ENCODE assay signal across 26 mouse cellular contexts in the genomic region with DNA sequence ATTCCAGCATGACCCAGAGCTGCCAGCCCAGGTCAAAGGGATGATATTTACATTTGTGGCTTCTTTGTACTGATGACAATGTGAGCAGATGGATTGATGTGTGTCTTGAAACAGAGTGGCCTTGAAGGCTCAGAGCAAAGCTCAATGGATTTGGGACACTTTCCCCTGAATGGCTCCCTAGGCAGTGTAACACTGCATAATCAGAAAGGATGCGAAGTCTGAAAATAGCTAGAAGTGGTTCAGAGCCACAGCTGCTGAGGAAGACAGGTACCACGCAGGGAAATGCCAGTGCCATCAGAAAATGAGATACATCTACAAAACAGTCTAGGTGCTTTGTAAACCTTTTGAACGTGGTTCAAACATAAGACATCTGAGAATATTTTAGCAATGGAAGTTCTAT. TPM values are rescaled to one million over a fixed set of nuclear protein-coding genes. Genes with fewer than 3 reads are reported as not detected.
"Had no signal": no experiment of that assay in that cellular context is flagged by ENCODE, and none has a peak within 500 bp of the region (broad histone marks: within the 10 kb centered on the region; RNA-seq: fewer than 3 reads in every experiment).

No protein-coding gene starts in this region.

- ATAC-seq: hindbrain, embryonic 16.5 days; inflammation-experienced regulatory T-cells, adult 6 months; intestine, embryonic 15.5 days; intestine, postnatal 0 days had no signal

- H3K27ac ChIP-seq: gastrocnemius, adult 2 months; heart, adult 2 months; hindbrain, embryonic 10.5 days; hindbrain, embryonic 12.5 days; hindbrain, embryonic 14.5 days; intestine, embryonic 15.5 days; layer of hippocampus, adult 2 months; limb, embryonic 10.5 days; limb, embryonic 12.5 days; liver, embryonic 13.5 days had no signal

- H3K4me3 ChIP-seq: gastrocnemius, adult 2 months; heart, adult 2 months; heart, embryonic 12.5 days; hindbrain, embryonic 10.5 days; hindbrain, embryonic 12.5 days; intestine, embryonic 15.5 days; layer of hippocampus, adult 2 months; limb, embryonic 10.5 days; limb, embryonic 12.5 days; liver, embryonic 13.5 days had no signal

- DNase-seq: gastrocnemius, adult 2 months; gastrocnemius, postnatal 10 days; gastrocnemius, postnatal 25 days; heart, adult 2 months; heart, postnatal 10 days; heart, postnatal 4 days; kidney, adult 18-20 months; kidney, adult 8-10 months; kidney, postnatal 10 days; kidney, postnatal 25 days; kidney, postnatal 4 days; liver; liver, embryonic 13.5 days had no signal

RNA-seq across cellular contexts. Expression of a gene that starts 54.2 kb away (rescaled TPM):
- total RNA-seq: gastrocnemius, adult 2 months; gastrocnemius, postnatal 10 days; gastrocnemius, postnatal 25 days; heart, adult 2 months; heart, postnatal 10 days; layer of hippocampus, adult 2 months; left cerebral cortex, adult 8-10 months; left cerebral cortex, postnatal 36 days had no signal
